Mouse (Mus musculus): ENCODE results near the gene Xlr.

The Xlr gene

GRCm38 (mm10) chrX:53797519-53797918 is at the start of gene Xlr:
Gene Xlr (minus strand): TSS chrX:53797706.
- peak; percentile 14 for DNase-seq (ENCODE audit: low spot score)

GRCm38 (mm10) chrX:53799074-53799473 is 1.6 kb upstream of the Xlr start:
- DNase-seq (ENCODE audit: low spot score): peak; percentile 45

- no peak for DNase-seq (ENCODE audit: low spot score)
Observed at GRCm38 (mm10) chrX:53776276-53776675, 21.2 kb downstream of the Xlr start, which contains the start of gene Zfp36l3. Gene Zfp36l3 (minus strand): TSS chrX:53776394.

- no peak for DNase-seq (ENCODE audit: low spot score)
Observed at GRCm38 (mm10) chrX:53757736-53758135, 39.8 kb downstream of the Xlr start, which contains the start of gene 1700013H16Rik. Gene 1700013H16Rik (minus strand): TSS chrX:53757831.

GRCm38 (mm10) chrX:53752851-53753250 is 44.7 kb downstream of the Xlr start:
- no peak for DNase-seq (ENCODE audit: low spot score)

GRCm38 (mm10) chrX:53728967-53729366 is 68.5 kb downstream of the Xlr start:
- no peak for DNase-seq (ENCODE audit: low spot score)

All from adipocyte (in vitro differentiated cells).